Mouse (Mus musculus): ENCODE data around the gene Cpm. TPM values are rescaled to one million over a fixed set of nuclear protein-coding genes. Genes with fewer than 3 reads are reported as not detected.

Gene Cpm
- total RNA-seq, 1 experiment: 4.8 TPM

DNA sequence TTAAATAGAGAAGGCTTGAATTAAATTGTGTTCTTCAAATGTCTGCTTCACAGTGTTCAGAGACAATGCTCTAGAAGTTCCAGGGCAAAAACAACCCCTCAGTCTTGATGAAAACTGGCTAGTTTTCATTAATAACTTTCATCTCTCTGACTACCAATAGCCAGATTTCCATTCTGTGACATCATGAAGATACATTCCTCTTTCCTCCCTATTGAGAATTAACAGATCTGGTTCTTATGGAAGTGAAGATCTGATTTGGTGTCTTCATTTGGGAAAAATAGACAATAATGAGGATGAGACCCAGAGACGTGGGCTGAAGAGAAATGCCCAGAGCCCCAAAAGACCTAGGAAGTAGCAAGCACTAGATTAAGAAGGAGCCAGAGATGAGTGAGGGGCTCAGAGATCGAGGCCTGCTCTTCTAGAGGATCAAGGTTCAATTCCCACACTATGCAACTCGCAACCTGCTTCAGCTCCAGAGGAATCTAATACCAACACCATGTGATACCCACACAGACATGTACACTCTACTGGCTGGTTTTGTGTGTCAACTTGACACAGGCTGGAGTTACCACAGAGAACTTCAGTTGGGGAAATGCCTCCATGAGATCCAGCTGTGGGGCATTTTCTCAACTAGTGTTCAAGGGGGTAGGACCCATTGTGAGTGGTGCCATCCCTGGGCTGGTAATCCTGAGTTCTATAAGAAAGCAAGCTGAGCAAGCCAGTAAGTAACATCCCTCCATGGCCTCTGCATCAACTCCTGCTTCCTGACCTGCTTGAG is 11.5 kb upstream of the Cpm start:
- TF ChIP-seq ZNF384 (IDR thresholded peaks at IDR 0.05; ENCODE audit: low read depth, low read length): no peak
- TF ChIP-seq HCFC1 (IDR thresholded peaks at IDR 0.05; ENCODE audit: borderline replicate concordance, insufficient read depth, low read length): no peak
- no peak for TF ChIP-seq CHD2 (IDR thresholded peaks at IDR 0.05; ENCODE audit: low read depth, low read length)
- no peak for TF ChIP-seq MAFK (IDR thresholded peaks at IDR 0.05; ENCODE audit: insufficient read depth, low read depth, low read length)
- TF ChIP-seq ZC3H11A (IDR thresholded peaks at IDR 0.05; ENCODE audit: borderline replicate concordance, low read depth, low read length): no peak
- in situ Hi-C loops (cut with MboI; ENCODE audit: low sequenced_read_pairs in 2 of 2, unreplicated experiment in 2 of 2): no loop called here

DNA sequence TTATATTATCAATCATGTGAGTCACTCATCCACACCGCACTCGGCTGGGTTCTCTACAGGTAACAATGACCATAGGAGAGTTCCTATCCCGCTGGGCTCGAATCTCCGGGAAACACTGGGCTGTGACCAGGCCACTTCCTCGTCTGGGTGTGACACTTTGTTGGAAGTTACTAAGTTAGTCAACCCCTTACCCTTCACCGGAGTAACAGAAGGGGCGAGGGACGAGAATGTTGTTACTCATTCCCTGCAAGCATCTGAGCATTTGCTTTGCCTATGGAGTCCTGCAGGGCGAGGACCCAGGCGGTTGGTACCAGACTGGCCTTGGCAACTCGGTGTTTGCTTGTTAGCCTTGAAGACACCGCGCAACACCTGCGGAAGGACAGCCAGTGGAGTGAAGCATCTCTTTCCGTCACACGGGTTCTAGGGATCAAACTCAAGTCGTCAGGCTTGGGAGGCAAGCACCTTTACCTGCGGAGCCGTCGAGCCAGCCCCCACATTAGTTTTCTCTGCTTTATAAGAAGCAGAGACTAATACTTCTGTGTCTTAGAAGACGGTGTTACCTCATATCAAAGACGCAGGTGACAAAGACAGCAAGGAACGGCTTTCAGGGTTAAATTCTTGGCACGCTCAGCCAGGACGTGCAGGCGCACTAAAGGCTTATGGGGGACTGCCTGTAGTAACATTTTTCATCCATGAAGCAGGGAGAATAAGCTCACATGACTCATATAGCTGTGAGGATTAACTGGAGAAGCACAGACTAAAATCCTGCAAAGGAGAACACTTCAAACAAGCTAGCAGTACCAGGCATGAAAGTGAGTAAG is 10.0 kb upstream of the Cpm start:
- H3K9ac ChIP-seq (ENCODE audit: insufficient read depth, low read depth, low read length, poor library complexity, severe bottlenecking): no peak overlapping the region
- in situ Hi-C loops (cut with MboI; ENCODE audit: low sequenced_read_pairs in 2 of 2, unreplicated experiment in 2 of 2): no loop called here
- H3K27ac ChIP-seq (ENCODE audit: insufficient read depth, low read depth, low read length, poor library complexity, severe bottlenecking): no peak overlapping the region
- H3K36me3 ChIP-seq (ENCODE audit: control insufficient read depth, insufficient read depth, low read length, poor library complexity, severe bottlenecking): no peaks in the 10 kb centered on the region
- no peaks in the 10 kb centered on the region for H3K9me3 ChIP-seq (ENCODE audit: control insufficient read depth, insufficient read depth, low read depth, low read length)
- no peak overlapping the region for H3K4me3 ChIP-seq (ENCODE audit: insufficient read depth in 1 of 2, low read depth in 1 of 2, low read length in 2 of 2, poor library complexity in 1 of 2, severe bottlenecking in 1 of 2)
- TF ChIP-seq CHD2 (IDR thresholded peaks at IDR 0.05; ENCODE audit: low read depth, low read length) (no peak), ZC3H11A (IDR thresholded peaks at IDR 0.05; ENCODE audit: borderline replicate concordance, low read depth, low read length) (no peak), MAFK (IDR thresholded peaks at IDR 0.05; ENCODE audit: insufficient read depth, low read depth, low read length) (no peak), HCFC1 (IDR thresholded peaks at IDR 0.05; ENCODE audit: borderline replicate concordance, insufficient read depth, low read length) (no peak), ZNF384 (IDR thresholded peaks at IDR 0.05; ENCODE audit: low read depth, low read length) (no peak)
- no peak for DNase-seq (ENCODE audit: low read depth, low spot score)
- H3K4me1 ChIP-seq (ENCODE audit: control insufficient read depth in 2 of 2, insufficient read depth in 2 of 2, low read length in 2 of 2, poor library complexity in 1 of 2): no peaks in the 10 kb centered on the region

More for the DNA sequence above, 11.5 kb upstream of the Cpm start:
- Histone ChIP-seq H3K36me3 (ENCODE audit: control insufficient read depth, insufficient read depth, low read length, poor library complexity, severe bottlenecking) (no peaks in the 10 kb centered on the region), H3K4me3 (ENCODE audit: insufficient read depth in 1 of 2, low read depth in 1 of 2, low read length in 2 of 2, poor library complexity in 1 of 2, severe bottlenecking in 1 of 2) (no peak overlapping the region), H3K9ac (ENCODE audit: insufficient read depth, low read depth, low read length, poor library complexity, severe bottlenecking) (no peak overlapping the region), H3K9me3 (ENCODE audit: control insufficient read depth, insufficient read depth, low read depth, low read length) (no peaks in the 10 kb centered on the region), H3K27ac (ENCODE audit: insufficient read depth, low read depth, low read length, poor library complexity, severe bottlenecking) (no peak overlapping the region), H3K4me1 (ENCODE audit: control insufficient read depth in 2 of 2, insufficient read depth in 2 of 2, low read length in 2 of 2, poor library complexity in 1 of 2) (no peaks in the 10 kb centered on the region)
- no peak for DNase-seq (ENCODE audit: low read depth, low spot score)

DNA sequence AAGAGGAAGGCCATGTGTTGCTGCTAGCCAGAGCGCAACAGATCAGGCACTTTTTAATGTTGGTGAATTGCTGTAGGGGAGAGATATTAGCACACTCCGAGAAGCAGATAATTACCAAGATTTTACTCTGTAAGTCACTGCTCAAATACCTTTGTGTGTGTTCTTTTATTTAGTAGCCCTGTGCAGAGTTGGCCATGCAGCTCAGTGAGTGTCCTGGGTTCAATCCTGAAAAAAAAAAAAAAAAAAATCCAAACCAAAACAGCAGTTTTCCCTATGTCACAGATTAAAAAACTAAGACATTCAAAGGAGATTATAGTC is 9.5 kb upstream of the Cpm start:
- DNase-seq (ENCODE audit: low read depth, low spot score): no peak
- TF ChIP-seq CHD2 (IDR thresholded peaks at IDR 0.05; ENCODE audit: low read depth, low read length) (no peak), ZNF384 (IDR thresholded peaks at IDR 0.05; ENCODE audit: low read depth, low read length) (no peak), ZC3H11A (IDR thresholded peaks at IDR 0.05; ENCODE audit: borderline replicate concordance, low read depth, low read length) (no peak), MAFK (IDR thresholded peaks at IDR 0.05; ENCODE audit: insufficient read depth, low read depth, low read length) (no peak), HCFC1 (IDR thresholded peaks at IDR 0.05; ENCODE audit: borderline replicate concordance, insufficient read depth, low read length) (no peak)
- H3K9ac ChIP-seq (ENCODE audit: insufficient read depth, low read depth, low read length, poor library complexity, severe bottlenecking): no peak overlapping the region

DNA sequence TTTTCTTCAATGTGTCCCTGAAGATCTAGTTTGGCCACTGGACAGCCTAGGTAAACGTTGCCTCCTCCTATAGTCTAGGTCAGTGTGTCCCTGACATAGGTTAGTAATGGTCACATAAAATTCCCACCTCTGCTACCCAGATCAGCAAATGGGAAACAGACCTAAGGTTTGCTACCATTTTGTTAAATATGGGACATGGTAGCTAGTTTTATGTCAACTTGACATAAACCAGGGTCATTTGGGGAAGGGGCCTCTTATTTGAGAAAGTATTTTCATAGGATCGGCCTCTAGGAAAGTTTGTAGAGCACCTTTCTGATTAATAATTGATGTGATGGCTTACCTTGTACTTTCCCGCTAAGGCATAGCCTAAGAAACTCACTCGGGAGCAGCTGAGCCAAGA is 8.8 kb upstream of the Cpm start:
- TF ChIP-seq CHD2 (IDR thresholded peaks at IDR 0.05; ENCODE audit: low read depth, low read length) (no peak), ZC3H11A (IDR thresholded peaks at IDR 0.05; ENCODE audit: borderline replicate concordance, low read depth, low read length) (no peak), MAFK (IDR thresholded peaks at IDR 0.05; ENCODE audit: insufficient read depth, low read depth, low read length) (no peak), ZNF384 (IDR thresholded peaks at IDR 0.05; ENCODE audit: low read depth, low read length) (no peak), HCFC1 (IDR thresholded peaks at IDR 0.05; ENCODE audit: borderline replicate concordance, insufficient read depth, low read length) (no peak)
- Histone ChIP-seq H3K9me3 (ENCODE audit: control insufficient read depth, insufficient read depth, low read depth, low read length) (no peaks in the 10 kb centered on the region), H3K36me3 (ENCODE audit: control insufficient read depth, insufficient read depth, low read length, poor library complexity, severe bottlenecking) (no peaks in the 10 kb centered on the region), H3K9ac (ENCODE audit: insufficient read depth, low read depth, low read length, poor library complexity, severe bottlenecking) (no peak overlapping the region), H3K4me3 (ENCODE audit: insufficient read depth in 1 of 2, low read depth in 1 of 2, low read length in 2 of 2, poor library complexity in 1 of 2, severe bottlenecking in 1 of 2) (no peak overlapping the region), H3K27ac (ENCODE audit: insufficient read depth, low read depth, low read length, poor library complexity, severe bottlenecking) (no peak overlapping the region), H3K4me1 (ENCODE audit: control insufficient read depth in 2 of 2, insufficient read depth in 2 of 2, low read length in 2 of 2, poor library complexity in 1 of 2) (no peaks in the 10 kb centered on the region)
- in situ Hi-C loops (cut with MboI; ENCODE audit: low sequenced_read_pairs in 2 of 2, unreplicated experiment in 2 of 2): no loop called here
- DNase-seq (ENCODE audit: low read depth, low spot score): no peak

More for the DNA sequence above, 9.5 kb upstream of the Cpm start:
- Histone ChIP-seq H3K36me3 (ENCODE audit: control insufficient read depth, insufficient read depth, low read length, poor library complexity, severe bottlenecking) (no peaks in the 10 kb centered on the region), H3K4me3 (ENCODE audit: insufficient read depth in 1 of 2, low read depth in 1 of 2, low read length in 2 of 2, poor library complexity in 1 of 2, severe bottlenecking in 1 of 2) (no peak overlapping the region), H3K4me1 (ENCODE audit: control insufficient read depth in 2 of 2, insufficient read depth in 2 of 2, low read length in 2 of 2, poor library complexity in 1 of 2) (no peaks in the 10 kb centered on the region), H3K27ac (ENCODE audit: insufficient read depth, low read depth, low read length, poor library complexity, severe bottlenecking) (no peak overlapping the region), H3K9me3 (ENCODE audit: control insufficient read depth, insufficient read depth, low read depth, low read length) (no peaks in the 10 kb centered on the region)
- in situ Hi-C loops (cut with MboI; ENCODE audit: low sequenced_read_pairs in 2 of 2, unreplicated experiment in 2 of 2): no loop called here
